Mouse (Mus musculus) brain, embryonic 14.5 days (tissue): ENCODE measurements around the gene Camkk2.

Experiments
- CTCF ChIP-seq: fragments of 200-500 bp; IDR thresholded peaks from 2 replicates; pipeline ENCODE4 v1.5.1; 2012; ENCODE audit warnings: inconsistent platforms, mild to moderate bottlenecking, moderate library complexity, borderline replicate concordance; ENCODE audit not compliant: insufficient read depth, insufficient read length; ENCODE audit errors: extremely low read depth
- POLR2A ChIP-seq: fragments of 200-500 bp; IDR thresholded peaks from 2 replicates; pipeline ENCODE4 v1.6.1; 2012; ENCODE audit warnings: mild to moderate bottlenecking, inconsistent platforms, borderline replicate concordance; ENCODE audit not compliant: poor library complexity, insufficient read depth, insufficient read length, severe bottlenecking; ENCODE audit errors: extremely low read depth

DNA sequence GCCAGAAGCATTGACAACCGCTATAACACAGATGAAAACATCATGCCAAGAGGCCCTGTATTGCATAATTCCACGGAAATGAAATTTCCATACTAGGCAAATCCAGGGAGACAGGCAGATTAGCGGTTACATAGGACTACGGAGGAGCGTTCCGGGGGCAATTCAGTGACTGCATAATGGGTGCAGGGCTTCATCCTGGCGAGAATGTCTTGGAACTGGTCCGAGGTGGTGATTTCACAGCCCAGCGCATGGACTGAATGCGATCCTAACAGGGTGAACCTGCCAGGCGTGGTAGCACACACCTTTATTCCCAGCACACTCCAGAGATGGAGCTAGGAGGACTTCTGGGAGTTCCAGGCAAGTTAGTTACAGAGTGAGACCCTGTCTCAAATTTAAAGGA is 11.9 kb downstream of the Camkk2 start:
- no peak for TF ChIP-seq POLR2A
- TF ChIP-seq CTCF: no peak
